Mouse (Mus musculus) frontal cortex, postnatal 36 days (tissue): ENCODE measurements at regions not wholly inside any gene's neighbourhood (a gene's known extent, or its start where the extent isn't known, plus 50 kb on each side); places are given as distances from the start of the nearest gene placed in this dataset.
"Not testable (repeated sequence)": the region's sequence is repeated elsewhere in the genome, so short reads cannot be mapped to it uniquely, and the experiment has no call there.

Source experiments
- DNase-seq, 2 experiments: peaks; one replicate each; pipeline ENCODE4 v3.0.0; 2022; ENCODE audit warnings: low spot score in 2 of 2

DNA sequence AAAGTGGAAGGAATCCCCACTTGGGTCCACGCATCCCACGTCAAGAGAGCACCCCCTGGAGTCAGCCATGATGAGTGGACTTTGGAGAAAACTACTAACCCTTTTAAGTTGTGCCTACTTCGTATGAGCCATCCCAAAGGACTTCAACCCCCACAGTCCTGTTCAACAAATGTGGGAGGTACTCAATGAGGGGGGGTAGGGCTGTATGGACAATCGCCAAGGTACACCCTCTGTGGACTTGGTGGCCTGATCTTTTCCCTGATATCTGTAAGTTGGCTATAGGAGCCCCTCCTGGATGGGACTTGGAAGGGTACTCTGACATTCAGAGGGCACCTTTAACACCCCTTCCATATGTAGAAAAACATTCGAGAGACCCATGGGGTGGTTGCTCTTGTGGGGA, 256.5 kb upstream of the Olfr161 start:
- DNase-seq: not testable (repeated sequence)

- not testable (repeated sequence) for DNase-seq
These were observed 247.5 kb upstream of the Olfr161 start for GRCm38 (mm10) chr16:3343372-3343771.

DNA sequence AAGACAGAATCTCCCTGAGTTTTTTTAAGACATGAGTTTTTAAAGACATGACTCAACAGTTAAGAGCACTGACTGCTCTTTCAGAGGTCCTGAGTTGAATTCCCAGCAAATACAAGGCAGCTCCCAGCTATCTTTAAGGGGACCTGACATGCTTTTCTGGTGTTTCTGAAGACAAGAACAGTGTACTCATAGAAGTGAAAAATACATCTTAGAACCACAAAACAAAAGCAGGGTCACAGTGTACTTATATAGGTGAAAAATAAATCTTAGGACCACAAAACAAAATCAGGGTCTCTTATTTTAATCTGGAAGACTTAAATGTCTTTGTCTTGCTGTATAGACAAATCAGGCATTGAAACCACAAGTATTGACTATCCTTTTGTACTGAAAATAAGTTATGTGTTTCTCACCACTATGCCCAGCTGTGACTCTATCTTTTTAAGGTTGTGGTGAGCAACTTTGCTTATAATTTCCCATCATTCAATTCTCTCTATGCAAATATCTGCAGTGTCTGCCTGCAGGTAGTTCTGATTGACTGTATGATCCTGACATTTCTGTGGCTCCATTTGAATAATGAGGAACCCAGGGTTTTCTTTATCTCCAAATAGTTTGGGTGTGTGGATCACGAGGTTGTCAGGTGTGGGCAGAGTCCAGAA, 246.0 kb upstream of the Olfr161 start:
- DNase-seq: not testable (repeated sequence)

DNA sequence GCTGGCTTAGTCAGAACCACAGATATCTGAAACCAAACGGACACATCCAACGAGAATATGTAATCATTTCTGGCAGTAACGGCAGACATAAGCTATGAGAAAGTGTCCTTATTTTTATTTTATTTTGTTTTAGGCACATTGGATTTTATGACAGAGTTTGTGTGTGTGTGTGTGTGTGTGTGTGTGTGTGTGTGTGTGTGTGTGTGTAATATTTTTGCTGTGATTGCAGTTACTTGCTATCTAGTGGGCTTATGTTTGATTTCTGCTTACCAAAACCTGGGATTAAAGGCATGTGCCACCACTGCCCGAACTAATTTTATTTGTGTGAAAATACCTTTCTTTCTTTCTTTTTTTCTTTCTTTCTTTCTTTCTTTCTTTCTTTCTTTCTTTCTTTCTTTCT, 241.5 kb upstream of the Olfr161 start:
- DNase-seq: not testable (repeated sequence)

DNA sequence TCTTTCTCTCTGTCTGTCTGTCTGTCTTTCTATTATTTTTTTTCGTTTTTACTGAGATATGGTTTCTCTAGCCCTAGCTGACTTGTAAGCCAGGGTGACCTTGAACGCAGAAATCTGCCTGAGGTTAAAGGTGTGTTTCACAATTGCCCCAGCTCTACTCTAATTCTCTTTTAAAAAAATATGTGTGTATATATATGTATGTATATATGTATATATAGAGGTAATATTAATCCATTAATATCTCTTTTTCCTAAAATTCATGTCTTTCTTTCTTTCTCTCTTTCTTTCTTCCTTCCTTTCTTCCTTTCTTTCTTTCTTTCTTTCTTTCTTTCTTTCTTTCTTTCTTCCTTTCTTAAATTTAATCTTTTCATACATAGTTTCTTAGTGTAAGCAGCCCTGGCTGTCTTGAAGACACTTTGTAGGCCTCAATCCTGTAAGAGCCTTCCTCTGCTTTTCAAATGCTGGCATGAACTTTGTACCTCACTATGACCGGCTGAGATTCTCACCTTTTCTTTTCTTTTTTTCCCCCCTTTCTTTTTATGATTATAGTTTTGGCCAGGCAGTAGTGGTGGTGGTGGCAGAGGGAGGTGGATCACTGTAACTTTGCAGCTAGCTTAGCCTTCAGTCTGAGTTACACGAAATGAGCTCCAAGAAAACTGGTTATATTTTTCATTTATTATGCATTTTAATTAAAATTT, 240.8 kb upstream of the Olfr161 start:
- DNase-seq: not testable (repeated sequence)

DNA sequence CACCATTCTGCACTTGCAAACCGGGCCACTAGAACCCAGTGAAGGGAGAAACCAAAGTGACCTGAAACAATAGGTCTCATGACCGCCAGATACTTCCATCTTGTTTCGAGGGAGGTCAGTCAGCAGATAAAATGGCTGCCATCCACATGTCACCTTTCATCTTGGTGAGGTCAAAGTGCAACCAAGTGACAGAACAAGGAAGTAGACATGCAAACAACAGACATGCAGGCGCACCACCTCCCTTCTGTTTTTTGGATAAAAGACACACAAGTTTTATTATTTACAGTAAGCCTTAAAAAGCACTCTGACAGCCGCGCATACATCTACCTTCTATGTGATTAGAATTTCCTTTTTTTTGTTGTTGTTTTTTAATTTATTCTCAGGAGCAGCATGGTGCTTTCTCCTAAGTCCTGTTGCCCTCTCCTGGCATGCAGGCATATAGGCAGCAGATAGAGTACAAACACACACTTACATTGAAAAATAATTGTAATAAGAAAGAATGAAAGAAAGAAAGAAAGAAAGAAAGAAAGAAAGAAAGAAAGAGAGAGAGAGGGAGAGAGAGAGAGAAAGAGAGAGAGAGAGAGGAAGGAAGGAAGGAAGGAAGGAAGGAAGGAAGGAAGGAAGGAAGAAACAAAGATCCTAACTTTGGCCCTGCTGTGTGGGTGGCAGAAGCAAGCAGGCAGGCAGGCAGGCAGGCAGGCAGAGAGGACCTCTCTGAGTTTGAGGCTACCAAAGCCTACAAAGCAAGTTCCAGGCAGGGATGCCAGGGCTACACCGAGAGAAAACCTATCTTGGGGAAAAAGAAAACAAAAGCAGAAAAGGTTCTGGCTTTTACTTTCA, 240.0 kb upstream of the Olfr161 start:
- DNase-seq: not testable (repeated sequence)

DNA sequence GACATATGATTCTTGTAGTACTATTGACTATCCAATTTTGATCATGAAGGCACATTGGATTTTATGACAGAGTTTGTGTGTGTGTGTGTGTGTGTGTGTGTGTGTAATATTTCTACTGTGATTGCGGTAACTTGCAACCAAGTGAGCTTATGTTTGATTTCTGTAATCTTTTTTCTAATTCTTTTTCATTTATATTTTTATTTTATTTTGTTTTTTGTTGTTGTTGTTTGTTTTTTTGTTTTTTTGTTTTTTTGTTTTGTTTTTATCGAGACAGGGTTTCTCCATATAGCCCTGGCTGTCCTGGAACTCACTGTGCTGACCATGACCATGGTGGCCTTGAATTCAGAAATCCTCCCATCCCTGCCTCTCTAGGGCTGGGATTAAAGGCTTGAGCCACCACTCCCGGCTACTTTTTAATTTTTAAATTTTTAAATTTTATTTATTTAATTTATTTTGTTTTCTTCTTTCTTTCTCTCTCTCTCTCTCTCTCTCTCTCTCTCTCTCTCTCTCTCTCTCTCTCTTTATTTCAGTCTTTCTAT, 239.3 kb upstream of the Olfr161 start:
- DNase-seq: peak in 1 of 2 experiments; percentile 1
